ENCODE assay signal across 11 mouse cellular contexts in genomic region chr12:31458474-31458873, GRCm38 (mm10).
"Had no signal": no experiment of that assay in that cellular context is flagged by ENCODE, and none has a peak within 500 bp of the region (broad histone marks: within the 10 kb centered on the region; RNA-seq: fewer than 3 reads in every experiment).

No protein-coding gene starts in this region.

- H3K9ac ChIP-seq: limb, embryonic 12.5 days; liver, embryonic 13.5 days; liver, postnatal 0 days; midbrain, embryonic 13.5 days had no signal

- H3K27ac ChIP-seq: limb, embryonic 12.5 days; liver, embryonic 13.5 days; midbrain, embryonic 13.5 days had no signal

- DNase-seq: kidney, adult 8-10 months; kidney, postnatal 25 days; layer of hippocampus, adult 9-11 months; layer of hippocampus, postnatal 36 days; liver; liver, embryonic 13.5 days; liver, postnatal 0 days; right cerebral cortex, postnatal 14 days; thymus, postnatal 4 days had no signal

- H3K9me3 ChIP-seq: limb, embryonic 12.5 days; liver, embryonic 13.5 days; midbrain, embryonic 13.5 days had no signal

- H3K27me3 ChIP-seq: limb, embryonic 12.5 days; liver, embryonic 13.5 days; midbrain, embryonic 13.5 days had no signal

- H3K4me3 ChIP-seq: limb, embryonic 12.5 days; liver, embryonic 13.5 days; midbrain, embryonic 13.5 days had no signal

- H3K4me1 ChIP-seq: limb, embryonic 12.5 days; liver, embryonic 13.5 days; midbrain, embryonic 13.5 days had no signal

- ATAC-seq: liver, postnatal 0 days; midbrain, embryonic 13.5 days had no signal

- H3K4me2 ChIP-seq: limb, embryonic 12.5 days; liver, embryonic 13.5 days; midbrain, embryonic 13.5 days had no signal

- H3K36me3 ChIP-seq: limb, embryonic 12.5 days; liver, embryonic 13.5 days; midbrain, embryonic 13.5 days had no signal
